Mouse (Mus musculus): ENCODE data around the gene Crnkl1. TPM values are rescaled to one million over a fixed set of nuclear protein-coding genes. Genes with fewer than 3 reads are reported as not detected.

Gene Crnkl1
- total RNA-seq, 2 experiments from 2014 or later: 19.2 to 21.5 TPM

- DNase-seq: no peak
Measured at GRCm38 (mm10) chr2:145874879-145875482, 59.8 kb downstream of the Crnkl1 start.

- no peak for DNase-seq
Measured at GRCm38 (mm10) chr2:145873953-145874352, 60.9 kb downstream of the Crnkl1 start.

DNA sequence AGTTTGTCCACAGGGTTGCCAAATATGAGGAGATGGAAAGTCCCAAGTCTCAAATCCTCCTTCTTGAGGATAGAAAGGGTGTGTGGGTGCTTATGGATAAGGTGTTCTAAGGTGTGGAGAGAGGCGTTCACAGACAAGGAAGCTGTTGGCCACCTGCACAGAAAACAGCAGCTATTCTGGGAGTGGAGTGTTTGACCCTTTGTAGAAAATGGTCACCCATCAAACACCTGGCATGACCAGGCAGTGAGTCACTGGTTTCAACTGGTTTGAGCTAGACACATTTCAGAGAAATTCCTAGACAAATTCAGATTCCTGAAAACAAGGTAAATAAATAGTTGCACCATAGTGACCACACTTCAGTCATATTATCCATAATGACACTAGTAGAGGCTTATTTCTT is 62.7 kb downstream of the Crnkl1 start:
- DNase-seq: no peak

DNA sequence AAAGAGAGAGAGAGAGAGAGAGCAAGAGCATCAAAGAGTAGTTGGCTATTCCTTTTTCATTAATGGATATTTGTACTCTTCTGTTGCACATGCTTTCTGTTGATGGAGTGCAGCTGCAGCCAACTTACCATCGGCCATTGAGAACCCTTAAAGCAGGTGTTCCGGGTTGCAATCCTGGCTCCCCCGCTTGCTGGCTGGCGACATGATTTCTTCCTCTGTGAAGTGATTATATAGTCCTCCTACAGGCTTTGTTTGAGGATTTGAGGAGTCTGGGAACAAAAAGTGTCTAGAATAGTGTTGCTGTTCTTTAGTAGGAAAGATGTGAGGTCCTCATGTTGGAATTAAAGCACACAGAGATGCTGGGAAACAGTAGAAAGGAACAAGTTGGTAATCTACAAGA is 63.5 kb downstream of the Crnkl1 start:
- no peak for DNase-seq

Small RNAs within 50 kb of the gene (microRNA-seq; reads per million reads assigned to microRNA genes)
- 0 reads per million in 2 experiments for gene Gm25026

Other genes starting within 250 kb of the Crnkl1 start
- 10 to 100 TPM; 66.0 to 70.9 TPM for gene Naa20, start 32.9 kb downstream of the Crnkl1 start, total RNA-seq (2021)
- 1 to 10 TPM; 1.7 to 2.0 TPM for gene Cfap61, start 230 bp downstream of the Crnkl1 start, total RNA-seq (2021)

Data from layer of hippocampus, postnatal 36 days (tissue).